Mouse (Mus musculus) cerebellum, postnatal 10 days (tissue): ENCODE results near the gene Frmpd3.

Source experiments
- DNase-seq, 2 experiments: peaks; one replicate each; pipeline ENCODE4 v3.0.0; 2021; ENCODE audit warnings: mixed read lengths in 2 of 2

The Frmpd3 gene

DNA sequence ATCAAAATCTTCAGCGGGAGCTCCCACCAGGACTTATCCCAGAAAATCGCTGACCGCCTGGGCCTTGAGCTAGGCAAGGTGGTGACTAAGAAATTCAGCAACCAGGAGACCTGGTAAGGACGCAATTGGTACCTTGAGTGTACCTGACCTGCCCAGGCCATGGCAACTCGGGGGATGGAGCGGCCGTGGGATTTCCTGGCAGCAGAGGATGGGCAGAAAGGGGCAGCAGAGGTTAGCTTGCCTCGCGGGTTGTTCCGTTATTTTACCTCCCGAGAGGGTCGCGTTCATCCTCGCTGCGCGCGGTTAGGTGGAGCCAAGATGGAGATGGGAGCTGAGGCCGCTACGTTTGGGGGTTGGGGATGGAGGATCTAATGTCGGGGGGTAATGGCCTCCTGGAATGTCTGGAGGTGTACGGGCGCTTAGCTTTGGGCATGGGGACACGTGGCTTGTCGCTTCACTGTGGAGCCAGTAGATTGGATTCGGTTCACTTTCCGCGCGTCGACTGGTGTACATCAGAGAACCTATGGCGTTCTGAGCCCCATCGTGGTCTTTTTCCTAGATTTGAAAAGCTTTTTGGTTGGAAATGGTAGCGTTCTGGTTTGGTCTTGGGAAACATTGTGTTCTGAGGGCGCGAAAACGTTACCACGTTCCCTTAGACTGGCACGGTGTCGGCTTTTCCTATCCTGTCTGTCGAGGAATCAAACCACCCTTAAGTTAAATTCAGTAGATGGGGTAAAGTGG lies 114.9 kb downstream of the Frmpd3 start:
- peak; percentile 30 to 33 for DNase-seq

DNA sequence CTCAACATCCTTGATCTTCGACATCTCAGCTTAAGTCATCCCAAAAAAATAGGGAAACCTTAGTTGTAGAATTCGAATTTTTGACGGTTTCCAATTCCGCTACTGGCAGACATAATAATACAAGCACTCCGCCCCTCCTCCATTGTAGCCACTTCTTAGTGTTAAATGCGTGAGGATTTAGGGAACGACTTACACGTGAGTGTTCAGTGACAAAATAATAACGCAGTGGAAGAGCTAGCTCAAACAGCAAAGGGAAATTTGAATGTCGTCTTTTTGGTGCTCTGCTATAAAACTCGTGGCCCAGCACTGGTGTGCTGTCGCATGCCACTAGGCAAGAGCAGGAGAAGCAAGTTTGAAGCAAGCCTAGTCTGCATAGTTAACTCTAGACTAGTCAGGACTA lies 115.4 kb downstream of the Frmpd3 start:
- DNase-seq = no peak

DNA sequence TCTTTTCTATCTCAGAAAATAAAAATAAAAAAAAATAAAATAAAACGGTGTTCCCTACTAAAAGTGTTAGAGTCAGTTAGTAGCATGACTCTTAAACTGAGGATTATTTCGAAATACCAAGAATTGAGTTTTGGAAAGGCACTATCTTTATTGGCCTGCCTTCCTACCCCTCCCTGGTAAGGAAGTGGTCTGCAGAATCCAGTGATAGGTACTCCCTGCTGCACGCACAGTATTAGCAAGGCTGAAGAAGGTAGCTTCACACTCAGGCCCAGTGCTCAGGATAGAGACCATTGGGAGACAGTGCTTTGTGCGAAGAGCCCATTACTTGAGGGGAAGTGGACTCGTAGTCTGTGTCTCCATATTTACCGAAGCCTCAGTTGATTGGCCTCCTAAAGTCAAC lies 136.2 kb downstream of the Frmpd3 start:
- DNase-seq = no peak

DNA sequence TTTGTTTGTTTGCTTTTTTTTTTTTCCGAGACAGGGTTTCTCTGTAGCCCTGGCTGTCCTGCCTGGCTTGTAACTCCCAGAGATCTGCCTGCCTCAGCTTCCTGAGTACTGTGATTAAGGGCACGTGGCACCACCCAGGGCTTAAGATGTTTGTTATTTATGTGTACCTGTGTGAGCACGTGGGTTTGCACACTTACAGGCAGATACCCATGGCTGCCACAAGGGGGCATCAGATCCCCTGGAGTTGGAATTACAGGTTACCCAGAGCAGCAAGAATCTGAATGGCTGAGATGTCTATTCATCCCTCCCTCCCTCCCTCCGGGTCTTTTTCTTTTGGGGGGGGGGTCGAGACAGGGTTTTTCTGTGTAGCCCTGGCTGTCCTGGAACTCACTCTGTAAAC lies 137.1 kb downstream of the Frmpd3 start:
- peak; percentile 48 to 51 for DNase-seq
